Mouse (Mus musculus) erythroblast, embryonic 14.5 days (primary cell): ENCODE data around the gene Mgat5b.

Experiments
- GATA1 ChIP-seq: IDR thresholded peaks from 2 replicates; pipeline ENCODE4 v1.6.1; 2012; ENCODE audit warnings: low read length, inconsistent platforms, mixed read lengths
- TAL1 ChIP-seq: IDR thresholded peaks from 3 replicates; pipeline ENCODE4 v1.6.1; 2012; ENCODE audit warnings: low read length, inconsistent platforms, mixed read lengths

- no peak for TF ChIP-seq GATA1
- TF ChIP-seq TAL1 = no peak
These were observed 85.6 kb downstream of the Mgat5b start for GRCm38 (mm10) chr11:117004277-117004676.
